Mouse (Mus musculus): Measurements from ENCODE around the gene Zfhx3.

- TF ChIP-seq CTCF (conservative IDR thresholded peaks at IDR 0.05; ENCODE audit: insufficient read depth, insufficient read length, low read depth, low read length) (no peak), POLR2A (IDR thresholded peaks at IDR 0.05; ENCODE audit: low read depth, low read length) (no peak)
Observed at GRCm38 (mm10) chr8:108962516-108962915, 1020.1 kb downstream of the Zfhx3 start.

All from kidney, adult 2 months (tissue).